Mouse (Mus musculus) intestine, postnatal 0 days (tissue): ENCODE results near the gene Ralbp1. TPM values are rescaled to one million over a fixed set of nuclear protein-coding genes. Genes with fewer than 3 reads are reported as not detected.

ENCODE experiments used
- ATAC-seq: fragments of 200-750 bp; cut with Nextera tagmentation; 2 replicates; pipeline ENCODE4 v1.8.0; 2017; ENCODE audit warnings: mild to moderate bottlenecking, moderate TSS enrichment, moderate library complexity
- H3K27ac ChIP-seq: fragments of 300-500 bp; sonication (generic); 2 replicates; pipeline ENCODE4 v1.5.1; 2014; ENCODE audit warnings: mild to moderate bottlenecking, low read depth, low read length, moderate library complexity
- H3K27me3 ChIP-seq: fragments of 300-500 bp; sonication (generic); replicated peaks from 2 replicates; pipeline ENCODE4 v1.6.1; 2014; ENCODE audit warnings: low read length, mixed read lengths; ENCODE audit not compliant: control insufficient read depth, insufficient read depth
- H3K36me3 ChIP-seq: fragments of 300-500 bp; sonication (generic); 2 replicates; pipeline ENCODE4 v1.6.1; 2014; ENCODE audit warnings: mild to moderate bottlenecking, moderate library complexity; ENCODE audit not compliant: control insufficient read depth, insufficient read depth
- H3K4me1 ChIP-seq: fragments of 300-500 bp; sonication (generic); replicated peaks from 2 replicates; pipeline ENCODE4 v1.6.1; 2014; ENCODE audit warnings: antibody characterized with exemption, low read length, mixed read lengths; ENCODE audit not compliant: control insufficient read depth, insufficient read depth
- H3K4me2 ChIP-seq: fragments of 300-500 bp; sonication (generic); replicated peaks from 2 replicates; pipeline ENCODE4 v1.6.1; 2014; ENCODE audit warnings: low read depth, mild to moderate bottlenecking, moderate library complexity
- H3K4me3 ChIP-seq: fragments of 300-500 bp; sonication (generic); 2 replicates; pipeline ENCODE4 v1.5.1; 2014; ENCODE audit warnings: low read depth, low read length
- H3K9ac ChIP-seq: fragments of 300-500 bp; sonication (generic); 2 replicates; pipeline ENCODE4 v1.6.1; 2014; ENCODE audit warnings: mild to moderate bottlenecking, low read depth, low read length
- H3K9me3 ChIP-seq: fragments of 300-500 bp; sonication (generic); 2 replicates; pipeline ENCODE4 v1.6.1; 2016; ENCODE audit warnings: mixed run types; ENCODE audit not compliant: control insufficient read depth
- CTCF ChIP-seq: sonication (generic); IDR thresholded peaks from 2 replicates; pipeline ENCODE4 v1.5.1; 2016; ENCODE audit warnings: low read depth, mild to moderate bottlenecking, control low read depth, antibody characterized with exemption, moderate library complexity
- WGBS: fragments of 180-500 bp; shearing (Covaris S2); extraction: QIAGEN DNeasy Blood & Tissue Kit; methylation state at CpG from one replicate; pipeline ENCODE4 v1.1.7; 2014; 5-methylcytosine and 5-hydroxymethylcytosine counted together
- polyA plus RNA-seq: library from polyadenylated mRNA; unstranded; fragments of >200 nt; fragmentation: Nextera tagmentation; extraction: Ambion mirVana; gene quantifications from 2 replicates; pipeline ENCODE4 v1.2.1, GENCODE M21; 2015

Ralbp1 gene
- polyA plus RNA-seq, 1 experiment from 2014 or later, result 57.4 TPM

- H3K9me3 ChIP-seq, result no peaks in the 10 kb centered on the region
- H3K27ac ChIP-seq, result no peak overlapping the region
- no peak overlapping the region for H3K4me3 ChIP-seq
- no peak for ATAC-seq
- peaks cover 28% of the 10 kb centered on the region; the same call in 1 of the 2 replicates for H3K36me3 ChIP-seq
- TF ChIP-seq CTCF, result peak; percentile 89
- H3K4me1 ChIP-seq, result no peaks in the 10 kb centered on the region
- no peak overlapping the region for H3K4me2 ChIP-seq
- H3K27me3 ChIP-seq, result no peaks in the 10 kb centered on the region
- no peak overlapping the region for H3K9ac ChIP-seq
- WGBS, result 33% methylated on average over 4 of the region's 4 CpGs
Measured at GRCm38 (mm10) chr17:65864742-65865141, 20.9 kb downstream of the Ralbp1 start.

- Histone ChIP-seq H3K27me3 (no peaks in the 10 kb centered on the region), H3K9me3 (no peaks in the 10 kb centered on the region), H3K4me2 (no peak overlapping the region), H3K4me1 (no peaks in the 10 kb centered on the region), H3K36me3 (peaks cover 35% of the 10 kb centered on the region), H3K4me3 (no peak overlapping the region), H3K9ac (no peak overlapping the region), H3K27ac (no peak overlapping the region)
- no peak for ATAC-seq
- no peak for TF ChIP-seq CTCF
- WGBS, result 95% methylated on average over 12 of the region's 12 CpGs
Measured at GRCm38 (mm10) chr17:65863830-65864229, 21.8 kb downstream of the Ralbp1 start.

GRCm38 (mm10) chr17:65862579-65862978 is 23.0 kb downstream of the Ralbp1 start:
- Histone ChIP-seq H3K9me3 (no peaks in the 10 kb centered on the region), H3K4me2 (no peak overlapping the region), H3K4me1 (no peaks in the 10 kb centered on the region), H3K27me3 (no peaks in the 10 kb centered on the region), H3K36me3 (peaks cover 36% of the 10 kb centered on the region), H3K9ac (no peak overlapping the region), H3K27ac (no peak overlapping the region), H3K4me3 (no peak overlapping the region)
- 60% methylated on average over 4 of the region's 4 CpGs for WGBS
- peak; percentile 69 for TF ChIP-seq CTCF
- ATAC-seq, result no peak

GRCm38 (mm10) chr17:65857617-65858016 is 28.0 kb downstream of the Ralbp1 start:
- no peak overlapping the region for H3K4me2 ChIP-seq
- H3K36me3 ChIP-seq, result peaks cover 51% of the 10 kb centered on the region
- no peak overlapping the region for H3K4me3 ChIP-seq
- TF ChIP-seq CTCF, result no peak
- WGBS, result 44% methylated on average over 4 of the region's 4 CpGs
- H3K27ac ChIP-seq, result no peak overlapping the region
- ATAC-seq, result no peak
- no peaks in the 10 kb centered on the region for H3K27me3 ChIP-seq
- H3K9me3 ChIP-seq, result no peaks in the 10 kb centered on the region
- H3K4me1 ChIP-seq, result no peaks in the 10 kb centered on the region
- no peak overlapping the region for H3K9ac ChIP-seq

GRCm38 (mm10) chr17:65854006-65854405 is 31.6 kb downstream of the Ralbp1 start:
- no peak for TF ChIP-seq CTCF
- Histone ChIP-seq H3K4me2 (no peak overlapping the region), H3K27ac (no peak overlapping the region), H3K4me1 (no peaks in the 10 kb centered on the region), H3K36me3 (peaks cover 81% of the 10 kb centered on the region), H3K27me3 (no peaks in the 10 kb centered on the region), H3K4me3 (no peak overlapping the region), H3K9me3 (no peaks in the 10 kb centered on the region), H3K9ac (no peak overlapping the region)
- no peak for ATAC-seq
- WGBS, result 89% methylated on average over 4 of the region's 4 CpGs

- Histone ChIP-seq H3K4me3 (no peak overlapping the region), H3K4me1 (no peaks in the 10 kb centered on the region), H3K27ac (no peak overlapping the region), H3K4me2 (no peak overlapping the region), H3K9me3 (no peaks in the 10 kb centered on the region), H3K9ac (no peak overlapping the region), H3K36me3 (peaks cover 81% of the 10 kb centered on the region), H3K27me3 (no peaks in the 10 kb centered on the region)
- WGBS, result 86% methylated on average over 6 of the region's 6 CpGs
- no peak for ATAC-seq
- no peak for TF ChIP-seq CTCF
Measured at GRCm38 (mm10) chr17:65853326-65853725, 32.3 kb downstream of the Ralbp1 start.

GRCm38 (mm10) chr17:65851749-65852148 is 33.8 kb downstream of the Ralbp1 start:
- Histone ChIP-seq H3K9ac (no peak overlapping the region), H3K4me2 (no peak overlapping the region), H3K4me1 (no peaks in the 10 kb centered on the region), H3K27ac (no peak overlapping the region), H3K36me3 (peaks cover 83% of the 10 kb centered on the region), H3K9me3 (no peaks in the 10 kb centered on the region), H3K4me3 (no peak overlapping the region), H3K27me3 (no peaks in the 10 kb centered on the region)
- ATAC-seq, result no peak
- peak; percentile 47 for TF ChIP-seq CTCF
- 87% methylated on average over 6 of the region's 6 CpGs for WGBS
